Mouse (Mus musculus): Measurements from ENCODE around the gene Gm28043. TPM values are rescaled to one million over a fixed set of nuclear protein-coding genes. Genes with fewer than 3 reads are reported as not detected.

Gm28043 gene
- total and polyA plus RNA-seq, 3 experiments: 1.3 to 3.4 TPM; not detected in 1

GRCm38 (mm10) chr17:29680921-29681320 is 66.2 kb downstream of the Gm28043 start:
- Histone ChIP-seq H3K27me3 (ENCODE audit: control insufficient read depth in 1 of 2, insufficient read depth in 2 of 2, low read length in 2 of 2) (no peaks in the 10 kb centered on the region), H3K27ac (ENCODE audit: control insufficient read depth, low read depth, low read length) (no peak overlapping the region), H3K4me1 (ENCODE audit: control insufficient read depth in 1 of 2, insufficient read depth in 2 of 2, low read length in 2 of 2) (peaks cover 8 to 19% of the 10 kb centered on the region in 2 experiments), H3K9ac (ENCODE audit: control insufficient read depth, low read depth, low read length, poor library complexity, severe bottlenecking) (no peak overlapping the region), H3K79me2 (ENCODE audit: control insufficient read depth, insufficient read depth, low read length, poor library complexity) (no peaks in the 10 kb centered on the region), H3K36me3 (ENCODE audit: control insufficient read depth in 1 of 2, insufficient read depth in 2 of 2, low read length in 2 of 2) (peaks cover 29 to 31% of the 10 kb centered on the region in 2 experiments), H3K9me3 (replicated peaks; ENCODE audit: insufficient read depth, low read length) (no peaks in the 10 kb centered on the region), H3K4me3 (ENCODE audit: control insufficient read depth in 1 of 2, insufficient read depth in 1 of 2, low read depth in 2 of 2, low read length in 2 of 2) (no peak overlapping the region)
- DNase-seq (ENCODE audit: low read depth, low spot score): no peak
- TF ChIP-seq ZKSCAN1 (IDR thresholded peaks at IDR 0.05; ENCODE audit: low read depth, low read length) (no peak), POLR2AphosphoS5 (IDR thresholded peaks at IDR 0.05; ENCODE audit: borderline replicate concordance, low read depth, low read length) (no peak), MAZ (IDR thresholded peaks at IDR 0.05; ENCODE audit: low read depth, low read length) (no peak), NELFE (IDR thresholded peaks at IDR 0.05; ENCODE audit: low read depth, low read length) (no peak)

DNA sequence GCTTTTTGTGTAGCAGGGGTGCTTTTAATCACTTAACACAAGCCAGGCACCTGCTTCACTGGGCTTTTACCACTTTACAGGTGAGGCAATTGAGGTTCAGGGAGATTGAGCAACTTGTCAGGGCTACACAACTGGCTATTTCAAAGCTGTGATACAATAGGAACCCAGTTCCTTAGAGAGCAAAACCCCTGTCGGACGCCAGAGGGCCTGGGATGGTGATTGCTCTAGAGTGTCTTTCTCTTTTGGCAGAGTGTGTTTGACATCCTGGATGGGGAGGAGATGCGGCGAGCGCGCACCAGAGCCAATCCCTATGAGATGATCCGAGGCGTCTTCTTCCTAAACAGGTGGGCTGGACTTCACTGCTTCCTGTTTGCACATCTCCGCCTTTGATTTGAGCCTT is 67.0 kb downstream of the Gm28043 start:
- no peaks in the 10 kb centered on the region for H3K9me3 ChIP-seq (replicated peaks; ENCODE audit: insufficient read depth, low read length)
- no peak overlapping the region for H3K4me3 ChIP-seq (ENCODE audit: control insufficient read depth in 1 of 2, insufficient read depth in 1 of 2, low read depth in 2 of 2, low read length in 2 of 2)
- DNase-seq (ENCODE audit: low read depth, low spot score): no peak
- no peak for TF ChIP-seq GATA1 (IDR thresholded peaks at IDR 0.05; ENCODE audit: low read depth, low read length)
- no peak for TF ChIP-seq MYC (IDR thresholded peaks at IDR 0.05; ENCODE audit: low read depth, low read length)
- no peak for TF ChIP-seq MAZ (IDR thresholded peaks at IDR 0.05; ENCODE audit: low read depth, low read length)
- no peak for TF ChIP-seq ELF1 (IDR thresholded peaks at IDR 0.05; ENCODE audit: low read depth, low read length)
- no peak for TF ChIP-seq MXI1 (IDR thresholded peaks at IDR 0.05; ENCODE audit: low read depth, low read length)
- no peak for TF ChIP-seq TCF12 (IDR thresholded peaks at IDR 0.05; ENCODE audit: low read depth, low read length)
- no peak for TF ChIP-seq TAL1 (IDR thresholded peaks at IDR 0.05; ENCODE audit: low read length)
- no peak for TF ChIP-seq POLR2AphosphoS2 (IDR thresholded peaks at IDR 0.05; ENCODE audit: low read length)
- TF ChIP-seq MAFK (IDR thresholded peaks at IDR 0.05; ENCODE audit: borderline replicate concordance, low read depth, low read length): no peak
- TF ChIP-seq JUND (IDR thresholded peaks at IDR 0.05; ENCODE audit: low read depth, low read length): no peak
- no peak for TF ChIP-seq RAD21 (IDR thresholded peaks at IDR 0.05; ENCODE audit: low read depth, low read length)
- TF ChIP-seq ZNF384 (IDR thresholded peaks at IDR 0.05; ENCODE audit: low read depth, low read length): no peak
- TF ChIP-seq ZMIZ1 (IDR thresholded peaks at IDR 0.05; ENCODE audit: low read depth, low read length): no peak
- H3K27me3 ChIP-seq (ENCODE audit: control insufficient read depth in 1 of 2, insufficient read depth in 2 of 2, low read length in 2 of 2): no peaks in the 10 kb centered on the region
- no peaks in the 10 kb centered on the region for H3K79me2 ChIP-seq (ENCODE audit: control insufficient read depth, insufficient read depth, low read length, poor library complexity)
- H3K9ac ChIP-seq (ENCODE audit: control insufficient read depth, low read depth, low read length, poor library complexity, severe bottlenecking): no peak overlapping the region
- H3K27ac ChIP-seq (ENCODE audit: control insufficient read depth, low read depth, low read length): no peak overlapping the region
- peaks cover 15 to 26% of the 10 kb centered on the region in 2 experiments for H3K4me1 ChIP-seq (ENCODE audit: control insufficient read depth in 1 of 2, insufficient read depth in 2 of 2, low read length in 2 of 2)
- H3K36me3 ChIP-seq (ENCODE audit: control insufficient read depth in 1 of 2, insufficient read depth in 2 of 2, low read length in 2 of 2): peaks cover 34 to 37% of the 10 kb centered on the region in 2 experiments

DNA sequence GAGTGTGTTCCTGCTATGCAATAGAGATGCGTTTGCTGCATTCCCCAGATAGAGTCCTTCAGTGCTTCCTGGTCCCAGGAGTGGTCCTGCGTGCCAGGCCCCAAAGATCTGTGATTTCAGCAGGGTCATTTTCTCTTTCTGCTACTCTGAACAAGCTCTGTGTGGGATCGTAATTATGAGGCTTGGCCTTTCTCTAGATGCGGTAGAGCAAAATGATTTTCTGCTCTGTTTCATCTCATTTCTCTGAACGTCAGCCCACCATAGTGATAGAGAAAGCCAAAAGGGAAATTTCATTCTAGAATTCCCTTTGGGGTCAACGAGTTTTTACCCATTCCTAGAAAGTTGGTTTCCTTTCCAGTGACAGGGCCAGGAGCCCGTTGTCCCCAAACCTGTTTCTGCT is 67.6 kb downstream of the Gm28043 start:
- Histone ChIP-seq H3K9me3 (replicated peaks; ENCODE audit: insufficient read depth, low read length) (no peaks in the 10 kb centered on the region), H3K27ac (ENCODE audit: control insufficient read depth, low read depth, low read length) (no peak overlapping the region), H3K4me1 (ENCODE audit: control insufficient read depth in 1 of 2, insufficient read depth in 2 of 2, low read length in 2 of 2) (peaks cover 15 to 30% of the 10 kb centered on the region in 2 experiments), H3K4me3 (ENCODE audit: control insufficient read depth in 1 of 2, insufficient read depth in 1 of 2, low read depth in 2 of 2, low read length in 2 of 2) (no peak overlapping the region), H3K9ac (ENCODE audit: control insufficient read depth, low read depth, low read length, poor library complexity, severe bottlenecking) (no peak overlapping the region), H3K27me3 (ENCODE audit: control insufficient read depth in 1 of 2, insufficient read depth in 2 of 2, low read length in 2 of 2) (no peaks in the 10 kb centered on the region), H3K36me3 (ENCODE audit: control insufficient read depth in 1 of 2, insufficient read depth in 2 of 2, low read length in 2 of 2) (peaks cover 34 to 43% of the 10 kb centered on the region in 2 experiments), H3K79me2 (ENCODE audit: control insufficient read depth, insufficient read depth, low read length, poor library complexity) (no peaks in the 10 kb centered on the region)
- DNase-seq (ENCODE audit: low read depth, low spot score): no peak
- no peak for TF ChIP-seq GATA1 (IDR thresholded peaks at IDR 0.05; ENCODE audit: low read depth, low read length)
- TF ChIP-seq UBTF (IDR thresholded peaks at IDR 0.05; ENCODE audit: borderline replicate concordance, insufficient read depth, low read depth, low read length): no peak
- TF ChIP-seq ETS1 (IDR thresholded peaks at IDR 0.05; ENCODE audit: low read depth, low read length): no peak
- no peak for TF ChIP-seq CTCF (IDR thresholded peaks at IDR 0.05 in 2 of 3, conservative IDR thresholded peaks at IDR 0.05 in 1 of 3; ENCODE audit: control insufficient read depth in 1 of 3, insufficient read depth in 1 of 3, low read depth in 2 of 3, low read length in 3 of 3, poor library complexity in 1 of 3, severe bottlenecking in 1 of 3)
- TF ChIP-seq MYC (IDR thresholded peaks at IDR 0.05; ENCODE audit: low read depth, low read length): no peak
- no peak for TF ChIP-seq POLR2AphosphoS2 (IDR thresholded peaks at IDR 0.05; ENCODE audit: low read length)
- no peak for TF ChIP-seq SIN3A (IDR thresholded peaks at IDR 0.05; ENCODE audit: low read length)
- no peak for TF ChIP-seq CHD2 (IDR thresholded peaks at IDR 0.05; ENCODE audit: low read length)
- TF ChIP-seq JUND (IDR thresholded peaks at IDR 0.05; ENCODE audit: low read depth, low read length): no peak
- TF ChIP-seq MAZ (IDR thresholded peaks at IDR 0.05; ENCODE audit: low read depth, low read length): no peak
- TF ChIP-seq MEF2A (IDR thresholded peaks at IDR 0.05; ENCODE audit: extremely low read depth, insufficient replicate concordance, low read depth, low read length, poor library complexity, severe bottlenecking): no peak
